Mouse (Mus musculus) CH12.LX (cell line): Measurements from ENCODE around the gene Mgat5. TPM values are rescaled to one million over a fixed set of nuclear protein-coding genes. Genes with fewer than 3 reads are reported as not detected.

ENCODE experiments used
- DNase-seq: peaks from one replicate; pipeline ENCODE4 v3.0.0-alpha.2; 2013; ENCODE audit errors: extremely low read depth
- H3K27ac ChIP-seq: 2 replicates; pipeline ENCODE4 v1.5.1; 2012; ENCODE audit warnings: low read depth, mild to moderate bottlenecking, control low read depth, moderate library complexity; ENCODE audit not compliant: insufficient read depth
- H3K27me3 ChIP-seq: replicated peaks from 2 replicates; pipeline ENCODE3; 2012; ENCODE audit warnings: inconsistent platforms
- H3K36me3 ChIP-seq, 2 experiments: replicated peaks in 1 of 2; 2 replicates each; pipeline versions ENCODE3 to v1.6.1; 2012; ENCODE audit warnings: inconsistent platforms in 1 of 2, low read length in 1 of 2, mild to moderate bottlenecking in 1 of 2, mixed read lengths in 1 of 2, moderate library complexity in 1 of 2; ENCODE audit not compliant: control insufficient read depth in 1 of 2, insufficient read depth in 1 of 2
- H3K4me1 ChIP-seq, 2 experiments: 2 replicates each; pipeline ENCODE4 v1.6.1; 2012; ENCODE audit warnings: inconsistent platforms in 1 of 2, moderate library complexity in 1 of 2; ENCODE audit not compliant: insufficient read depth in 2 of 2, control insufficient read depth in 1 of 2
- H3K4me2 ChIP-seq: 2 replicates; pipeline ENCODE4 v1.6.1; 2012; ENCODE audit warnings: low read depth, mild to moderate bottlenecking, control low read depth; ENCODE audit not compliant: poor library complexity, insufficient read depth, severe bottlenecking
- H3K4me3 ChIP-seq, 3 experiments: fragments of 150-350 bp in 1 of 3; sonication (generic) in 1 of 3; replicated peaks in 1 of 3; 2 replicates each; pipeline versions ENCODE3 to v1.5.1; 2011 to 2012; ENCODE audit warnings: low read depth in 2 of 3, low read length in 2 of 3, mild to moderate bottlenecking in 2 of 3, moderate library complexity in 2 of 3, control low read depth in 1 of 3, improper control_type of control experiment in 1 of 3, inconsistent platforms in 1 of 3, mixed read lengths in 1 of 3; ENCODE audit not compliant: poor library complexity in 1 of 3
- H3K79me2 ChIP-seq: replicated peaks from 2 replicates; pipeline ENCODE4 v1.6.1; 2012; ENCODE audit warnings: mild to moderate bottlenecking, moderate library complexity; ENCODE audit not compliant: control insufficient read depth, poor library complexity, insufficient read depth, severe bottlenecking; ENCODE audit errors: extremely low read depth
- H3K9ac ChIP-seq: 2 replicates; pipeline ENCODE4 v1.6.1; 2012; ENCODE audit warnings: low read depth, mild to moderate bottlenecking, control low read depth, moderate library complexity; ENCODE audit not compliant: insufficient read depth
- H3K9me3 ChIP-seq: replicated peaks from 2 replicates; pipeline ENCODE3; 2012; ENCODE audit warnings: low read length, inconsistent platforms, mixed read lengths
- BHLHE40 ChIP-seq: IDR thresholded peaks from 2 replicates; pipeline ENCODE4 v1.6.1; 2011; ENCODE audit warnings: mild to moderate bottlenecking, low read depth, low read length, improper control_type of control experiment
- CHD1 ChIP-seq: IDR thresholded peaks from 2 replicates; pipeline ENCODE4 v1.6.1; 2012; ENCODE audit warnings: low read depth, low read length, improper control_type of control experiment, inconsistent platforms
- CTCF ChIP-seq, 2 experiments: IDR thresholded peaks in 1 of 2; conservative IDR thresholded peaks in 1 of 2; 2 replicates each; pipeline ENCODE4 v1.5.1; 2011 to 2012; ENCODE audit warnings: low read depth in 2 of 2, low read length in 2 of 2, improper control_type of control experiment in 1 of 2, inconsistent platforms in 1 of 2, mild to moderate bottlenecking in 1 of 2, moderate library complexity in 1 of 2
- ELF1 ChIP-seq: IDR thresholded peaks from 2 replicates; pipeline ENCODE4 v1.6.1; 2014; ENCODE audit warnings: low read depth, mild to moderate bottlenecking, inconsistent platforms, low read length, improper control_type of control experiment
- GABPA ChIP-seq: IDR thresholded peaks from 2 replicates; pipeline ENCODE4 v1.6.1; 2012; ENCODE audit warnings: low read depth, low read length, improper control_type of control experiment, inconsistent platforms; ENCODE audit not compliant: insufficient replicate concordance
- IRF4 ChIP-seq: IDR thresholded peaks from 2 replicates; pipeline ENCODE4 v1.6.1; 2014; ENCODE audit warnings: low read depth, mild to moderate bottlenecking, inconsistent platforms, low read length, improper control_type of control experiment
- KAT2A ChIP-seq: IDR thresholded peaks from 2 replicates; pipeline ENCODE4 v1.6.1; 2012; ENCODE audit warnings: low read length, improper control_type of control experiment, inconsistent platforms; ENCODE audit not compliant: insufficient replicate concordance
- MAFK ChIP-seq: IDR thresholded peaks from 2 replicates; pipeline ENCODE4 v1.6.1; 2011; ENCODE audit warnings: low read length, improper control_type of control experiment; ENCODE audit not compliant: insufficient replicate concordance
- MAX ChIP-seq: IDR thresholded peaks from 2 replicates; pipeline ENCODE4 v1.6.1; 2011; ENCODE audit warnings: low read length, improper control_type of control experiment
- MAZ ChIP-seq: IDR thresholded peaks from 2 replicates; pipeline ENCODE4 v1.6.1; 2012; ENCODE audit warnings: low read depth, mild to moderate bottlenecking, inconsistent platforms, low read length, improper control_type of control experiment, moderate library complexity
- MEF2A ChIP-seq: IDR thresholded peaks from 2 replicates; pipeline ENCODE4 v1.6.1; 2014; ENCODE audit warnings: low read depth, mild to moderate bottlenecking, inconsistent platforms, low read length, improper control_type of control experiment, borderline replicate concordance
- MXI1 ChIP-seq: IDR thresholded peaks from 2 replicates; pipeline ENCODE4 v1.6.1; 2011; ENCODE audit warnings: mild to moderate bottlenecking, low read depth, low read length, improper control_type of control experiment
- NELFE ChIP-seq: IDR thresholded peaks from 2 replicates; pipeline ENCODE4 v1.6.1; 2011; ENCODE audit warnings: low read depth, low read length, improper control_type of control experiment
- NRF1 ChIP-seq: IDR thresholded peaks from 2 replicates; pipeline ENCODE4 v1.6.1; 2014; ENCODE audit warnings: low read depth, mild to moderate bottlenecking, inconsistent platforms, low read length, improper control_type of control experiment, moderate library complexity
- PAX5 ChIP-seq: IDR thresholded peaks from 2 replicates; pipeline ENCODE4 v1.6.1; 2012; ENCODE audit warnings: low read length, inconsistent platforms, mixed read lengths
- POLR2A ChIP-seq: IDR thresholded peaks from 2 replicates; pipeline ENCODE4 v1.6.1; 2011; ENCODE audit warnings: low read depth, mild to moderate bottlenecking, improper control_type of control experiment, low read length
- RAD21 ChIP-seq: IDR thresholded peaks from 2 replicates; pipeline ENCODE4 v1.6.1; 2011; ENCODE audit warnings: low read depth, mild to moderate bottlenecking, low read length, improper control_type of control experiment, moderate library complexity
- SIN3A ChIP-seq: IDR thresholded peaks from 2 replicates; pipeline ENCODE4 v1.6.1; 2012; ENCODE audit warnings: low read length, improper control_type of control experiment, inconsistent platforms
- SMC3 ChIP-seq: IDR thresholded peaks from 2 replicates; pipeline ENCODE4 v1.6.1; 2011; ENCODE audit warnings: low read depth, low read length, improper control_type of control experiment
- TBP ChIP-seq: conservative IDR thresholded peaks from 2 replicates; pipeline ENCODE4 v1.6.1; 2011; ENCODE audit warnings: low read depth, low read length, improper control_type of control experiment
- TCF12 ChIP-seq: IDR thresholded peaks from 2 replicates; pipeline ENCODE4 v1.6.1; 2014; ENCODE audit warnings: low read depth, mild to moderate bottlenecking, inconsistent platforms, low read length, improper control_type of control experiment
- UBTF ChIP-seq: IDR thresholded peaks from 2 replicates; pipeline ENCODE4 v1.6.1; 2012; ENCODE audit warnings: low read depth, mild to moderate bottlenecking, inconsistent platforms, low read length, improper control_type of control experiment, moderate library complexity
- USF2 ChIP-seq: conservative IDR thresholded peaks from 2 replicates; pipeline ENCODE4 v1.6.1; 2011; ENCODE audit warnings: low read depth, low read length, improper control_type of control experiment
- ZC3H11A ChIP-seq: IDR thresholded peaks from 2 replicates; pipeline ENCODE4 v1.6.1; 2012; ENCODE audit warnings: low read depth, mild to moderate bottlenecking, inconsistent platforms, low read length, improper control_type of control experiment
- ZKSCAN1 ChIP-seq: IDR thresholded peaks from 2 replicates; pipeline ENCODE4 v1.6.1; 2012; ENCODE audit warnings: low read depth, inconsistent platforms, low read length, improper control_type of control experiment, borderline replicate concordance
- dilution Hi-C: fragments of 300-500 bp; cut with MboI; formaldehyde crosslinking; loops from 2 replicates; pipeline ENCODE4 v1.14.3; 2020; ENCODE audit warnings: low sequenced_read_pairs; ENCODE audit not compliant: extremely low pct_unique_long_range_greater_than_20kb, extremely low pct_ligation_motif_present
- in situ Hi-C: fragments of 300-500 bp; cut with MboI; formaldehyde crosslinking; loops from 3 replicates; pipeline ENCODE4 v1.14.3; 2019; ENCODE audit warnings: low sequenced_read_pairs, low pct_ligation_motif_present, low pct_unique_long_range_greater_than_20kb, mixed read lengths
- polyA plus RNA-seq: library from polyadenylated mRNA; unstranded; fragments of >175 nt; gene quantifications from 2 replicates; pipeline ENCODE4 v1.2.1, GENCODE M21; 2012; ENCODE audit warnings: low read depth; ENCODE audit not compliant: insufficient read length
- total RNA-seq, 2 experiments: library from RNA; depleted of rRNA; stranded (reverse); fragments of 300-350 nt in 1 of 2; fragments of >200 nt in 1 of 2; gene quantifications; 2 replicates each; pipeline ENCODE4 v1.2.3; 2012 to 2014

Gene Mgat5
- total RNA-seq (2012; rRNA removed) (6.0 and 8.8 TPM in 2 replicates), total RNA-seq (2014; rRNA removed) (6.1 and 6.6 TPM in 2 replicates), polyA plus RNA-seq (5.9 and 6.0 TPM in 2 replicates)

- in situ Hi-C loops (loop anchor here (5.0 to 25.0 kb wide), 3 partner anchors 100 to 482 kb away; partner anchors contain the start of gene Tmem163), dilution Hi-C loops (no loop called here)
- Histone ChIP-seq H3K4me2 (peak within 1 kb of the TSS; percentile 97), H3K36me3 (no peaks in the 10 kb centered on the region), H3K79me2 (no peaks in the 10 kb centered on the region), H3K4me3 (peak within 1 kb of the TSS; percentile 68 to 88 (median 71)), H3K4me1 (peaks cover 4 to 35% of the 10 kb centered on the region in 2 experiments), H3K9ac (peak within 1 kb of the TSS; percentile 55), H3K27me3 (no peaks in the 10 kb centered on the region), H3K27ac (peak within 1 kb of the TSS; percentile 66), H3K9me3 (no peaks in the 10 kb centered on the region)
- peak; percentile 86 for DNase-seq
- TF ChIP-seq MAZ: peak; percentile 67
- TF ChIP-seq UBTF: peak; percentile 92; the same call in 1 of the 2 replicates
- peak; percentile 59 for TF ChIP-seq SIN3A
- TF ChIP-seq TBP: 0 out of 2 replicates have a peak, but pooled peaks have one; percentile 13
- TF ChIP-seq POLR2A: peak; percentile 66
- 0 out of 2 replicates have a peak, but pooled peaks have one; percentile 14 for TF ChIP-seq NELFE
- no peak for TF ChIP-seq ZKSCAN1
- no peak for TF ChIP-seq GABPA
- TF ChIP-seq MAX: 0 out of 2 replicates have a peak, but pooled peaks have one; percentile 22
- TF ChIP-seq TCF12: no peak; the same call in 1 of the 2 replicates
- peak; percentile 63 for TF ChIP-seq RAD21
- TF ChIP-seq SMC3: peak; percentile 64
- no peak; the same call in 1 of the 2 replicates for TF ChIP-seq ZC3H11A
- no peak for TF ChIP-seq PAX5
- peak; percentile 22; the same call in 1 of the 2 replicates for TF ChIP-seq MEF2A
- TF ChIP-seq BHLHE40: peak; percentile 24; the same call in 1 of the 2 replicates
- no peak for TF ChIP-seq MAFK
- peak in 1 of 2 experiments; percentile 69; a peak in 2 of 4 replicates for TF ChIP-seq CTCF (conservative IDR thresholded peaks at IDR 0.05 in 1 of 2, IDR thresholded peaks at IDR 0.05 in 1 of 2; ENCODE audit: low read depth in 2 of 2, low read length in 2 of 2)
- no peak; the same call in 1 of the 2 replicates for TF ChIP-seq ELF1
- TF ChIP-seq NRF1: 0 out of 2 replicates have a peak, but pooled peaks have one; percentile 16
- 0 out of 2 replicates have a peak, but pooled peaks have one; percentile 33 for TF ChIP-seq IRF4
- TF ChIP-seq CHD1: no peak
- TF ChIP-seq USF2: no peak
- TF ChIP-seq MXI1: peak; percentile 24; the same call in 1 of the 2 replicates
- TF ChIP-seq KAT2A: 0 out of 2 replicates have a peak, but pooled peaks have one; percentile 26
Measured at GRCm38 (mm10) chr1:127204817-127205485, at the start of gene Mgat5. Mgat5 (plus strand) TSS chr1:127205015.
